Mouse (Mus musculus) left cerebral cortex, adult 18-20 months (tissue): Measurements from ENCODE around the gene Wdr70. TPM values are rescaled to one million over a fixed set of nuclear protein-coding genes. Genes with fewer than 3 reads are reported as not detected.

Source experiments
- DNase-seq, 2 experiments: peaks; one replicate each; pipeline ENCODE4 v3.0.0; 2021 to 2022; ENCODE audit warnings: low spot score in 2 of 2, mixed read lengths in 1 of 2
- total RNA-seq, 2 experiments: library from RNA; stranded (reverse); gene quantifications; 2 replicates each; pipeline ENCODE4 v1.2.3; 2021

Wdr70 gene
- total RNA-seq, 2 experiments from 2014 or later = 35.7 to 37.6 TPM

DNA sequence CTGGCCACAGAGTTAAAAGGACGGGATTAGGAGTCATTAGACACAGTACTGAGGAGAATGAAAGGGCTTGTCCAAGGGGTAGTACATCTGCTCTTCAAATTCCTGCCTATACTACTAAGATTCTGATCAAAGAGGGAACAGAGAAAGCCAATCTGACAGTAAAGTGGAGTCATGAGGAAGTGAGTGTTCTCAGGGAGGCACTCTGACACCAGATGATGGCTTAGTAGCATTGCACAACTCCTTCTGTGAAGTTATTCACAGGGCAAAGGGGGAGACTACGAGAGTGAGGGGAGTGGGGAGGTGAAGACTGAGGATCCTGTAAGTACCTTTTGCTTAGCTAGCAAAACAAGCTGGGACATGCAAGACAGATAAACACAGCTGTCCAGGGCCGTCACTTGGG is 61.2 kb downstream of the Wdr70 start:
- DNase-seq = no peak

DNA sequence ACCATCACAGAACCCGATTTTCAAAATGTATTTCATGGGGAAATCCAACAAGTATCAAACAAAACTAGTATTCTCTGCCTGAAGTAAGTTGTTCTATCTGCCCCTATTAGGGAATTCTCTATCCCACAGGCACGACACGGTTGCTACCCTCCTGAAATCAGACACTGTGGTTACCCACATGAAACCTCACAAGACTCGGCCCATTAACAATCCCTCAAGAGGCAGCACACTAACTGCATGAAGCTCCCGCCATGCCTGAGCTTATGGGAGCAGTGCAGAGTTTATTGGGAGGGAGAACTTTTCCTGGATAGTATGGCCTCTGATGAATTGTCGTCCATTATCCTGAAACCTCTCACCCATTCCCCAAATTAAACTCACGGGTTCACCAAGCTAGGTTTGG is 67.8 kb downstream of the Wdr70 start:
- no peak for DNase-seq

DNA sequence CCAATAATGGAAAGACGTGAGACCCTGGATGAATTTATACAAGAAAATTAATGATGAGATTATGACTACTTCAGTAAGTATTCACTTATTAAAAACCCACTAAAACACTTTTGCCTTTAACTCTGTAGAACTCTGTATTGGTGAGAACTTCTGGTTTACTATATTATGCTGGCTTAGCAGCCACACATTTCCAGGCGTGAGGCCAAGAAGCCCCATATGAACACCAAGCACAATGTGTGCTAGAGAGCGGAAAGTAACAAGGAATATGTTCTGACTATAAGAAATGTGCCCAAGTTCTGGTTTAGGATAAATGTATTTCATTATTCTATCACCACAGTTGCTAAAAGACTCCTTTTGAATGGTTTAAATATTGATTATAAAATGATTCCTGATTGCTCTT is 68.4 kb downstream of the Wdr70 start:
- peak; percentile 61 to 76 for DNase-seq

DNA sequence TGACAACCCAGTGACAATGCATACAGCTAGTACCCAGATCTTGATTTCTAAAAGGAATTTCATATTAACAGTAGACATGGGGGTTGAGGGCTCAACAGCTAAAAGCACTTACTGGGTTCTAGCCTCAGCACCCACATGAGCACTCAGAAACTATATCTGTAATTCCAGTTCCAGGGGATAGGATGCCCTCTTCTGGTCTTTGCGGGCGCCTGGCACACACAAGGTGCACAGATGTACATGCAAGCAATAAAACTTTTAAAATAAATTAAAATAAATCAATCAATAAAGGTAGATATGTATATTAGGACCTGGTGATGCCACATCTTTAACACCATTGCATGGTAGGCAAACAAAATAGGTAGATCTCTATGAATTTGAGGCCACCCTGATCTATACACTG is 71.5 kb downstream of the Wdr70 start:
- DNase-seq = no peak

DNA sequence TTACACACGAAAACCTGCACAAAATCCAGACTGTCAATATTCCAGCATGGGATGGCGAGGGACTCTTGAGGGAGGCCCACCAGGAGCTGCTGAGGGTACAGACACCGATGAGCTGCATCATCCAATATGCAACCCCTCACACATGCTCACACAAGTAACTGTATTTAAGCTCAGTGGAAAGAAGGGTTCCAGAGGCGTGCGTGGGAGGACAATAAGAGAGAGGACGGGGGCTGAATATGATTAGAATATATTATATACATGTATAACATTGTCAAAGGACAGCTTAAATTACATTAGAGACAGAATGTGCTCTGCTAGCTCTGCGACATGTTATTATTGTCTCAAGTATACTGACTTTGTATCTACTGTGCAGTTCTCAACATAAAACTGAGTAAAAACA is 87.6 kb downstream of the Wdr70 start:
- DNase-seq = peak; percentile 17 to 28

DNA sequence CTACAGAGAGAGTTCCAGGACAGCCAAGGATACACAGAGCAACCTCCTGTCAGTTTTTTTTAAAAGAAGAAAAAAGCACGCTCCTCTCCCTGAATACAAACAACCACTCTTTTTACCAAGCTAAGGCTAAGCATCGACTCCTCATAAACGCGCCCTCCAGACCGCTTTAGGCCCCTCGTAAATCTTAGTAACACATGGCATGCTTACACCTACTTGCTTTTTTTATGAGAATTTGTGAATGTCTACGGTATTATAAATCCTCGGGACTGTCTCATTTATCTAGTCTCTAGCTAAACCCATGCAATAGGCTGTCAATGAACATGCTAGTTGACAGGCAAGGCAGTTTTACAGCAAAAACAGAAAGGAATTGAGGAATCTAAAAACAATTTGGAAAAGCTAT is 91.6 kb downstream of the Wdr70 start:
- DNase-seq = no peak

DNA sequence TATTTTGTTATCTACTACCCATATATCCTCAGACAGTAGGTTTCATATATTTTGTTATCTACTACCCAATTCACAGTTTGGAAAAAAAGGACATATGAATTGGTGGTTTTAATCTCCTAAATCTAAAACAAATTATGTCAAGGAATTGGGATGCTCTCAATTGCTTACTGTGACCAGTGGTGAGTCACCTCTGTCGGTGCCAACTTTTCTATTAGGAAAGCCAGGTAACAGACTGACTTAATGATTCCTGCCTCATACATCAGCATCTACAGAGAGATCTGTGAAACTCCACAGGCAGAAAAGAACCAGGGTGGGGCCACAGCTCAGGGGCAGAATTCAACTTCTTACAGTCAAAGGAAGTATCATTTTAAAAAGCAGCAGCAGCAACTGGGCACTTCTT is 93.0 kb downstream of the Wdr70 start:
- no peak for DNase-seq

DNA sequence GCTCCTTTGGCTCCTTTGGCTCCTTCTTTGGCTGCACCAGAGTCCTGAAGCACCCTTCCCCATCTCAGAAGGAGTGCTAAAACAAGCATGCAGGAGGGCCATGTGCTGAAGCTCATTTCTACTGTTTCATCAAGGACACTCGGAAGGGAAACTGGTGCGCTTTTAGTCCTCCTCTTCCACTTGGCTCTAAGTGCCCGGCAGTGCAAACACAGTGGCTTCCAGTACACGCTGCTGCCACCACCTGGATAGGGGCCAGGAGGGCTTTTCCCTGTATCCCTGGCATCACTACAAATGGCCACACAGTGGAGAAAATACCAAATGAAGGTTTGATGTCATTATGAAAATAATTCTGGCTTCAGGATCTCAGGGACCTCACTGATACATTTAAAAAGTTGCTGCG is 93.5 kb downstream of the Wdr70 start:
- no peak for DNase-seq

DNA sequence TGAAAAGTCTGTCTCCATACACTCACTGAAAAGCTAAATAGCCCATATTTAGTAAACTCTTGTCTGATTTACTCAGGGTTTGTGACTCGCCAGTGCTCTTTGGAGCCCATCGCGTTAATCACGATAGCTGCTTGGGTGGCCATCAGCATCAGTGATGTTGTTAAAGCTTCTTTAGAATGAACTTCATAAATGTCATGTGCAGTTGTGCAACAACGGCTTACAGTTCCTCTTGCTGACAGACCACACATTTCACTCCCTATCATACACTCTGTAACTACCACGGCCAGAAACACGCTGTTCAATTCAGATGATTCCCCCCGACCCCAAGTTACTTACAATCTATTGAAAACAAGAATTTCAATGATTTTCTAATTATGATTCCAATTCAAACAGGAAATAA is 95.2 kb downstream of the Wdr70 start:
- DNase-seq = no peak

DNA sequence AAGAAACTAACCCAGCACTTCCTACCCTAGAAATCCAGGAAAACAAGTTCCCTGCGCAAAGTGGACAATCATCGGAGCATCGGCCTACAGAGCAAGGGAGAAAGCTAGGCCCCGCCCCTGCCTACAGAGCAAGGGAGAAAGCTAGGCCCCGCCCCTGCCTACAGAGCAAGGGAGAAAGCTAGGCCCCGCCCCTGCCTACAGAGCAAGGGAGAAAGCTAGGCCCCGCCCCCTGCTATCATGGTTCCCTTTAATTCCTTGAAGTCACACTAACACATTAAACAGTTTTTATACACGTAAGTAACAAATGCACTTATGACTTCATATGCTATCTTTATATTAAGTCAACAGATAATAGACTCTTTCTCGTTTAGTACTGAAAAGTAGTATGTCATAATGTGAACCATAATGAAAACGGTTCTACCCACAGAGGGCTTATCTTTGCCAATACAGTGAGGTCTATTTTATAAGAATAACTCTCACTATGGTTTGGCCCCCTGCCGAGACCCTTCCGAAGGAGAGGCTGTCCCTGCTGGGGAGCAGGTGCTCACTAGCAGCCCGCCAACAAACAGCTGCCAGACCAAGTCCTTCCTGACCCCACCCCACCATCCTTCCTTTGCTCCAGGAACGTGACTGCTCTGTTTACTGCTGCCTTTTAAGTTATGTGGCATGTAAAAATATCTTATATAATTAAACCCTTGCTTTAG is 100.0 kb downstream of the Wdr70 start:
- DNase-seq = no peak

DNA sequence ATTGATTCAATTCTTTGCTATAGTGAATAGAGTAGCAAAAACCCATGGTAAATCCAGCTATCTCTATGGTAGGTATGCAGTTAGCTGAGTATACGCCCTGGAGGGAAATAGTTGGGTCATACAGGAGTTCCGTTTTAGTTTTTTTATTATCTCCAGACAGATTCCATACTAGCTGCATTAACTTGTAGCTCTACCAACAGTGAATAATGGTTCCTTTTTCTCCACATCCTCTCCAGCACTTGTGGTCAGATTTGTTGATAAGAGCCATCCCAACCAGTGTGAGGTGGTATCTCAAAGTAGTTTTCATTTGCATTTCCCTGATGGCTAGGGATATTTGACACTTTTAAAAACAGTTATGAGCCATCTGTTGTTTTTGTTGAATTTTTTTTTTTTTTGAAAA is 100.9 kb downstream of the Wdr70 start:
- DNase-seq = no peak

DNA sequence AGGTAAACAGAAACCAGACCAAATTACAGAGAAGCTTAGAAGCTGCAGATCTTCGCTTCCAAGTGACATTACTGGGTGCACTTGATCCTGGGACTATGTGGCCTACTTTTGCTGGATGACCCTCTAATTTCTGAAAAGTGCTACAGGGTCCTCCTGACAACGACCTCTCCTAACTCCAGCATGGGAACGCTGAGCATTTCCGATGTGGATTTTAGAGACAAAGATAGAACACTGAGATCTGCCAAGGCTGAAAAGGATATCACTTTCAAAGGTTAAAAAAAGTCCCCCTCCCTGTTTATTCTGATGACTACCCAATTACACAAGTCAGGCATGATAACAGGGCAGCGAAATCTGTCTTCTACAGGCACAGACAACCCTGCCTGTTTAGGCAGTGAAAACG is 105.3 kb downstream of the Wdr70 start:
- no peak for DNase-seq

DNA sequence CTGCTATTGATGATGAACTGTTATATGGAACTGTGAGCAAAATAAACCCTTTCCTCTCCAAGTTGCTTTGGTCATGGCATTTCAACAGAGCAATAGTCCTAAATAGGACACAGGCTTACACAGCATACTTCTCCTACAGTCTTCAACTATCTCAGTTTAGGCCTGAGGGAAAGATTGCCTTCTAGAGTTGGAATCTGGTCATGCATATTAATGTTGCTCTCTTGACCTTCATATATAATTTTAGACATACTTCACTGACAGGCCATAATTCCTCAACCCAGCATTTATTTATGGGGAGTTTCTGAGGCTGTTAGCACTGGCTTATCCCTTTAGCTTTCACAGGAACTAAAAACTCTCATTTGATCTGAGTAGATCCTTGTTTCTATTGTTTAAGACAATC is 108.9 kb downstream of the Wdr70 start:
- no peak for DNase-seq

DNA sequence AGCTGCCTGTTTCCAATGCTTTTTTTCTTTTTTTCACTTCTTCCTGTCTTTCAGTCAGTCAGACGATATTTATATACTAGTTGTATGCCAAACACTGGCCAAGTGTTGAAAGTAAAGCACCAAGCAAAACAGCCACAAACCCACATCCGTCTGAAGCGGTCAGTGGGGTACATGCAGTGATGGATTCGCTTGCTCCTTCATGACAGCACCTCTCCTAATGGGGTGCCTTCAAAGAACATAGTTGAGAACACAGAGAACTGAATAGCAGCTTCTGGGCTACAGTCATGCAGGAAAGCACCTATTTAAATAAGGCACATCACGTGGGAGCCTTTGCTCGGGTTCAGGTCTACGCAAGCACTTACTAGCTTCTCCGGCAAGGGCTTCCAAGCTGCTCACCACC is 111.6 kb downstream of the Wdr70 start:
- DNase-seq = no peak

DNA sequence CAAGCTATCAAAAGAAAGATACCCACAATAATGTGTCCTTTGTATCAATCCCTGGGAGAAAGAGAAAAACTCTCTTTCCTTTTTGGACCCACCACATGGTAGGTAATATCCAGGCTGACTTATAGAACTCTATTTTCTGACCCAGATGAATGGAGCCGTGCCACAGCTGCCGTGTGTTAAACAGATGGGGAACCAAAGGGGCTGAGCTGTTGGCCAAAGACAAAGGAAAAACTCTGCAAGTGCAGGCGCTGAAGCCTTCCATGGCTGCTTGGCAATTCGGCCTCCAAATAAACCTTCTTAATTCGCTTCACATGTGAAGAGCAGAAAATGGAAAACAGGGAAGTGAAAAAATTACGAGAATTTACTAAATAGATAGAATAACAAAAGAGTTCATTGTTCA is 112.7 kb downstream of the Wdr70 start:
- no peak for DNase-seq

DNA sequence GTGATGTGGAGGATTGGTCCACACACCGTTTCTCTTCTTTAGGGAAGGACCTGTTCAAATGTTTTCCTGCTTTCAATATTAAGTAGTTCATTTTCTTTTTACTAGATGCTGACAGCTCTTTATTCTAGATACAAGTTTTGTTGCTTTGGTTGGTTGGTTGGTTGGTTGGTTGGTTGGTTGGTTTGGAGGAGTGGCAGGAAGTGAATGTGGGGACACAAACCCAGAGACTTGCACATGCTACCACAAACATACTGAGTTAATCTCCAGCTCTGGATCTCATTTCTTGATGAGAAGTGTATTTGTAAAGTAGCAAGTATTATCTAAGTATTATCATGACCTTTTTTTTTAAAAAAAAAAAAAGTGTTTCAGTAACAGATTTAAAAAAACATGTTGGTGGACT is 120.4 kb downstream of the Wdr70 start:
- DNase-seq = no peak

DNA sequence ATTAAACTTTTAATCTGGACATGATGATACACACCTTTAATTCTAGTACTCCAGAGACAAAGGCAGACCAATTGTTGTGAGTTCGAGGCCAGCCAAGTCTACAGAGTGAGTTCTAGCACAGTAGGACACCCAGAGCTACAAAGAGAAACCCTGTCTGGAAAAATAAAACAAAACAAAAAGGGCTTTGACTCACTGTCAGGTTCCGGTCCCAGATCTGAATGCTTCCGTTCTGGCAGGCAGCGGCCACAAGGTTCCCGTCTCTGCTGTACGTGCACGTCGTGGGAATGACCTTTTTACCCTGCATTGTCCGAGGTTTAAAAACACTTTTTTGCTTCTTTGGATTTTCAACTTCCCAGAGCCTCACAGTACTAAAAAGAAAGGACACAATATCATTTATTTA is 122.2 kb downstream of the Wdr70 start:
- DNase-seq = no peak

DNA sequence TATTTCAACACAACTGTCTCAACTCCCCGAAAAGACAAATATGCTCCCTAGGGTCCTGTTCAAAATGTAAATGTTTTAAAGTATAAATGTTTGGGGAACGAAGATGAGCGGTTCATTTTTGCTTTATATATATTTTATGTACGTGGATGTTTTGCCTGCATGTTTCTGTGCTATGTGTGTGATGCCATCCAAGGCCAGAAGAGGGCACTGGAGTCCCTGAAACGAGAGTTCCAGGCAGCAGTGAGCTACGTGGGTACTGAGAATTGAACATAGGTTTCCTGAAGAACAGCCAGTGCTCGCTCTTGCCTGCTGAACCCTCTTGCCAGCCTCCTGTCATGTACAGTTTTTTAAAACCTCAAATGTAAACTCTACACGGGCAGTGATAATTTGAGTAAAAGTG is 124.6 kb downstream of the Wdr70 start:
- no peak for DNase-seq

DNA sequence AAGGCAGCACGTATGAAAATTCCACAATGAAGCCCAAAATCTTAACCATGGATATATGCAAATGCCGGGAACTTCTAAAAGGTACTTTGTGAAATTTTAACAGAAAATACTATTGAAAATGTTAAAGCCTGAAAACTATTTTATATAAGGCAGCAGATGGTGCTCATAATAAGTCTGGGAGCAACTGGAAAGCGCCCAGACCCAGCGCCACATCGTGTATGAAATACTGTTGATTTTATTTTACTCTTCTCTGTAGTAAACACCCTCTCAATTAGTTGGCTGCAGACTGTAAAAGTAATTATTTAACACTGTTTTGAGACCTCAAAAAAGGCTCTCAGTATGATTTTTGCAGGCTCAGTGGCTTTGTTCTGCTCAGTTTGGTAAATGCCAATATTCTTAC is 126.5 kb downstream of the Wdr70 start:
- DNase-seq = no peak

DNA sequence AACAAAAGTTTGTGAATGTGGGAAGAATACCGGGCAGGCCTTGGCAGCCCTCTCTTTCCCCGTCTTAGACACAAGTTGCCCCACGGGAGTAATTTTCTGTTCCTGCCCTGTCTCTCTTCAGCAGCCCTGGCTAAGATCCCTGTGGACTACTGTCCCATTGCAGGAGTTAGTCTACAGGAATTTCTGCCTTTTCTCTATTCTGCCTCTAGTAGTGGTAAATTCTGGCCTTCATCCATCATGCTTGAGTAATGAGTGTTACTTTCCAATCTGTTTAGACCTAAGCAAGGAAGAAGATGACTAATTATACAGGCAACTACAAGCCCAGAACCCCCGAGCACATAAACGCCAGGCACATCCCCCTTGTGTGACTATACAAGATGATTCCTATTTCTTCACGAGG is 136.2 kb downstream of the Wdr70 start:
- no peak for DNase-seq

DNA sequence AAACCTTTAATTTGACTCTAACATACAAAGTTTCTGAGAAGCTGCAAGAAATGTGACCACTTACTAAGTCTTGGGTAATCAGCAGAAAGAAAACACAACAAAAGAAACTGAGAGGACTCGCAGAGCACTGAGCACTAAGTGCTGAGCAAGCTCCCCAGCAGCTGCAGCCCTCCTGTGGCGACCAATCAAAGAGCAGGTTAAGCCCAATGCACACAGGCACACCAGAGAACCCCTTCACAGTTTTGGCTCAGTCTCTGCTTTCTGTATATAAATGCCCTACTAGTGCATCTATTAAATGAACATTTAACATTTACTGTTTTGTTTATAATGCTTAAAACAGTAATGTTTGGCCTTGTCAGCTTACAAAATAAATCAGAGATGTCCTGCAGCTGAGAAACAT is 137.5 kb downstream of the Wdr70 start:
- DNase-seq = no peak

DNA sequence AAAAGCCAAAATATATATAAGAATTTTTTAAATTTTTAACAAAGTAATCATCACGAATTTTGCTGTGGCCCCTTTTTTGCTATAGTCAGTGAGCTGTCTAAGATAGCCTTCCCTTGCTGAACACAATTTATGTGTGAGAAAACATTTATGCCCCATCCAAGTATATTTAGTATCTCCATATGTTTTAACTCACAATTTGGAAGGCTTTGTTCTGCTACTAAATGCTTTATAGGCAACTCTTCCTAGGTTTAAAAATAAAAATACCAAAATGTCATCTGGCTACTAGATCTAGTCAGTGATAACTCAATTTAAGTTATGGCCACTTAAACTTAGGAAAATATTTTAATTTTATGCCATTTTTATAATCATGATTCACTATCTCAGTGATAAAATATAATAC is 142.1 kb downstream of the Wdr70 start:
- no peak for DNase-seq

DNA sequence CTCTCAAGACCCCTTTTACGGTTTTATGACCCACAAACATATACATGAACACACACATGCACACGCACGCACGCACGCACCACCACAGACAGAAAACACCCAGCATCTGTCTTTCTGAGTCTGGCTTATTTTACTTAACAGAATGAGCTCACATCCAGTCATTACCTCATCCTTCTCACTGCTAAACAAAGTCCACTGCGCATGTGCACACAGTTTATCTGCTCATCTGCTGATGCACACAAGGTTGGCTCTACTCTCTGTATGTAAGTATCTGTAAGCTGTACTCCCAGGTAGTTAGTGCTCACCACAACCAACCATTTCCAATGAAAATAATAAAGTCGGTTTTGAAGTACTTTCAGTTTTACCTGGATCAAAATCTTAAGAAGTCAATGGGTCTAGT is 148.4 kb downstream of the Wdr70 start:
- no peak for DNase-seq

DNA sequence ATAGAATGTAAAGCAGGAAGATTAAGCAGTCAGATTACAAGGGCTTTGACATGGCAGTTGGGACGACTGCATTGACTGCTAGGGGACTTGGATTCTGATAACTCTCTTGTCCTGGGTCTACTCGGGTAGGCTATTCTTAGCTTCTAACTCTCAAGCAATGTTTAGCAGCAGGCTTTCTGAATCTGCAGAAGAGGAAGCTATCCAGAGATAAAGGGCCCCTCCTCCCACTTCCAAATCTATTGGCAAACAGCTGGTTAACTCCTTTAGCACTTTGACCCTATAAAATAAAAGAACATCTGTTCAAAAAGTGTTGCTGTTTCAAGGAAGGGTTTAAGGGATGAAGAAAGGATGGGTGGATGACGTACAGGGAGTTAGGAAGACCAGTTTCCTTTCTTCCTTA is 157.3 kb downstream of the Wdr70 start:
- no peak for DNase-seq
